Mouse (Mus musculus): ENCODE measurements around the gene Ccni. TPM values are rescaled to one million over a fixed set of nuclear protein-coding genes. Genes with fewer than 3 reads are reported as not detected.

Gene Ccni
- total and polyA plus RNA-seq, 3 experiments, result 33.4 to 199 (median 83.2) TPM

GRCm38 (mm10) chr5:93133445-93134244 is 72.7 kb downstream of the Ccni start:
- Histone ChIP-seq H3K36me3 (ENCODE audit: control insufficient read depth in 1 of 2, insufficient read depth in 2 of 2, low read length in 2 of 2) (peaks cover 0 to 35% of the 10 kb centered on the region in 2 experiments; a peak in 3 of 4 replicates), H3K9me3 (replicated peaks; ENCODE audit: insufficient read depth, low read length) (no peaks in the 10 kb centered on the region; the same call in 1 of the 2 replicates), H3K9ac (ENCODE audit: control insufficient read depth, low read depth, low read length, poor library complexity, severe bottlenecking) (no peak overlapping the region), H3K4me1 (ENCODE audit: control insufficient read depth in 1 of 2, insufficient read depth in 2 of 2, low read length in 2 of 2) (peaks cover 16 to 29% of the 10 kb centered on the region in 2 experiments), H3K27me3 (ENCODE audit: control insufficient read depth in 1 of 2, insufficient read depth in 2 of 2, low read length in 2 of 2) (no peaks in the 10 kb centered on the region), H3K4me3 (ENCODE audit: control insufficient read depth in 1 of 2, insufficient read depth in 1 of 2, low read depth in 2 of 2, low read length in 2 of 2) (no peak overlapping the region), H3K27ac (ENCODE audit: control insufficient read depth, low read depth, low read length) (peak overlapping the region; percentile 37), H3K79me2 (ENCODE audit: control insufficient read depth, insufficient read depth, low read length, poor library complexity) (peaks cover 33% of the 10 kb centered on the region)
- TF ChIP-seq MYC (IDR thresholded peaks at IDR 0.05; ENCODE audit: low read depth, low read length) (no peak), POLR2A (IDR thresholded peaks at IDR 0.05; ENCODE audit: control insufficient read depth in 1 of 2, insufficient read depth in 1 of 2, low read depth in 1 of 2, low read length in 2 of 2, poor library complexity in 1 of 2) (no peak), EP300 (IDR thresholded peaks at IDR 0.05; ENCODE audit: low read depth in 1 of 2, low read length in 2 of 2) (peak in 1 of 2 experiments; percentile 24; a peak in 1 of 4 replicates), TAL1 (IDR thresholded peaks at IDR 0.05; ENCODE audit: low read length) (no peak), ELF1 (IDR thresholded peaks at IDR 0.05; ENCODE audit: low read depth, low read length) (no peak), GATA1 (IDR thresholded peaks at IDR 0.05; ENCODE audit: low read depth, low read length) (peak; percentile 56; the same call in 1 of the 2 replicates), USF2 (IDR thresholded peaks at IDR 0.05; ENCODE audit: borderline replicate concordance in 1 of 2, insufficient read depth in 1 of 2, low read depth in 1 of 2, low read length in 2 of 2) (no peak), HCFC1 (IDR thresholded peaks at IDR 0.05; ENCODE audit: low read depth, low read length) (no peak), ZMIZ1 (IDR thresholded peaks at IDR 0.05; ENCODE audit: low read depth, low read length) (no peak), POLR2AphosphoS2 (IDR thresholded peaks at IDR 0.05; ENCODE audit: low read length) (no peak), KAT2A (conservative IDR thresholded peaks at IDR 0.05; ENCODE audit: low read depth, low read length) (no peak), ZC3H11A (IDR thresholded peaks at IDR 0.05; ENCODE audit: low read depth, low read length) (no peak), ETS1 (IDR thresholded peaks at IDR 0.05; ENCODE audit: low read depth, low read length) (no peak), MAFK (IDR thresholded peaks at IDR 0.05; ENCODE audit: borderline replicate concordance, low read depth, low read length) (no peak), CTCF (IDR thresholded peaks at IDR 0.05 in 2 of 3, conservative IDR thresholded peaks at IDR 0.05 in 1 of 3; ENCODE audit: control insufficient read depth in 1 of 3, insufficient read depth in 1 of 3, low read depth in 2 of 3, low read length in 3 of 3, poor library complexity in 1 of 3, severe bottlenecking in 1 of 3) (no peak), RAD21 (IDR thresholded peaks at IDR 0.05; ENCODE audit: low read depth, low read length) (no peak), ZKSCAN1 (IDR thresholded peaks at IDR 0.05; ENCODE audit: low read depth, low read length) (no peak), SIN3A (IDR thresholded peaks at IDR 0.05; ENCODE audit: low read length) (peak; percentile 20; the same call in 1 of the 2 replicates), MYB (IDR thresholded peaks at IDR 0.05; ENCODE audit: low read depth, low read length) (no peak), SMC3 (IDR thresholded peaks at IDR 0.05; ENCODE audit: low read depth, low read length) (no peak), TCF12 (IDR thresholded peaks at IDR 0.05; ENCODE audit: low read depth, low read length) (no peak), GABPA (IDR thresholded peaks at IDR 0.05; ENCODE audit: low read depth, low read length) (no peak), UBTF (IDR thresholded peaks at IDR 0.05; ENCODE audit: borderline replicate concordance, insufficient read depth, low read depth, low read length) (no peak)
- peak; percentile 22 for DNase-seq (ENCODE audit: low read depth, low spot score)

Other genes with a start within 250 kb of the Ccni start
- gene Sowahb, start 161.5 kb downstream of the Ccni start, total RNA-seq (2012; rRNA removed), result not detected in 2 replicates
- gene Sowahb, start 161.5 kb downstream of the Ccni start, polyA plus RNA-seq (2012; ENCODE audit: insufficient read depth in 1 of 2, insufficient read length in 2 of 2, low read depth in 1 of 2, low replicate concordance in 2 of 2, missing spikeins in 1 of 2), result not detected
- 34.9 and 46.7 TPM in 2 replicates for gene Sept11, start 113.1 kb downstream of the Ccni start, total RNA-seq (2012; rRNA removed)
- 100 to 1,000 TPM in 1 of 2 experiments, 10 to 100 TPM in 1; 87.2 to 245 TPM for gene Sept11, start 113.1 kb downstream of the Ccni start, polyA plus RNA-seq (2012; ENCODE audit: insufficient read depth in 1 of 2, insufficient read length in 2 of 2, low read depth in 1 of 2, low replicate concordance in 2 of 2, missing spikeins in 1 of 2)
- gene 2010109A12Rik, start within 50 bp of the Ccni start, total RNA-seq (2012; rRNA removed), result 0.23 and 0.29 TPM in 2 replicates
- under 1 TPM in 1 of 2 experiments, not detected in 1; 0.21 TPM for gene 2010109A12Rik, start within 50 bp of the Ccni start, polyA plus RNA-seq (2012; ENCODE audit: insufficient read depth in 1 of 2, insufficient read length in 2 of 2, low read depth in 1 of 2, low replicate concordance in 2 of 2, missing spikeins in 1 of 2)
- 1.0 and 4.6 TPM in 2 replicates for gene Ccng2, start 60.8 kb upstream of the Ccni start, total RNA-seq (2012; rRNA removed)
- 1 to 10 TPM in 1 of 2 experiments, not detected in 1; 3.7 TPM for gene Ccng2, start 60.8 kb upstream of the Ccni start, polyA plus RNA-seq (2012; ENCODE audit: insufficient read depth in 1 of 2, insufficient read length in 2 of 2, low read depth in 1 of 2, low replicate concordance in 2 of 2, missing spikeins in 1 of 2)